Mouse (Mus musculus) liver, embryonic 11.5 days (tissue): ENCODE measurements at regions not wholly inside any gene's neighbourhood (a gene's known extent, or its start where the extent isn't known, plus 50 kb on each side); places are given as distances from the start of the nearest gene placed in this dataset.

Experiments
- ATAC-seq: fragments of 200-750 bp; cut with Nextera tagmentation; replicated peaks from 2 replicates; pipeline ENCODE4 v1.8.0; 2017; ENCODE audit warnings: moderate number of reproducible peaks, mild to moderate bottlenecking, moderate TSS enrichment, moderate library complexity; ENCODE audit not compliant: low FRiP score
- DNase-seq: peaks from one replicate; pipeline ENCODE4 v3.0.0-alpha.2; 2017; ENCODE audit warnings: low spot score
- H3K27ac ChIP-seq: fragments of 300-500 bp; sonication (generic); 2 replicates; pipeline ENCODE4 v1.5.1; 2014; ENCODE audit warnings: mild to moderate bottlenecking, low read depth, low read length, control low read depth
- H3K27me3 ChIP-seq: fragments of 300-500 bp; sonication (generic); replicated peaks from 2 replicates; pipeline ENCODE4 v1.6.1; 2014; ENCODE audit warnings: low read length, mixed read lengths; ENCODE audit not compliant: control insufficient read depth, insufficient read depth
- H3K36me3 ChIP-seq: fragments of 300-500 bp; sonication (generic); 2 replicates; pipeline ENCODE4 v1.6.1; 2014; ENCODE audit warnings: mild to moderate bottlenecking, low read length, moderate library complexity, mixed read lengths; ENCODE audit not compliant: control insufficient read depth, insufficient read depth
- H3K4me1 ChIP-seq: fragments of 300-500 bp; sonication (generic); replicated peaks from 2 replicates; pipeline ENCODE4 v1.6.1; 2014; ENCODE audit warnings: low read length, mixed read lengths; ENCODE audit not compliant: control insufficient read depth, insufficient read depth
- H3K4me2 ChIP-seq: fragments of 300-500 bp; sonication (generic); 2 replicates; pipeline ENCODE4 v1.6.1; 2014; ENCODE audit warnings: mild to moderate bottlenecking, control low read depth, moderate library complexity
- H3K4me3 ChIP-seq: fragments of 300-500 bp; sonication (generic); 2 replicates; pipeline ENCODE4 v1.5.1; 2014; ENCODE audit warnings: low read depth, low read length, control low read depth
- H3K9ac ChIP-seq: fragments of 300-500 bp; sonication (generic); 2 replicates; pipeline ENCODE4 v1.6.1; 2014; ENCODE audit warnings: low read depth, low read length, control low read depth
- H3K9me3 ChIP-seq: fragments of 300-500 bp; sonication (generic); 2 replicates; pipeline ENCODE4 v1.6.1; 2016; ENCODE audit warnings: low read length, inconsistent platforms, mixed read lengths; ENCODE audit not compliant: control insufficient read depth
- WGBS: fragments of 180-500 bp; shearing (Covaris S2); extraction: QIAGEN DNeasy Blood & Tissue Kit; methylation state at CpG from one replicate; pipeline ENCODE4 v1.1.7; 2014; 5-methylcytosine and 5-hydroxymethylcytosine counted together

- Histone ChIP-seq H3K27me3 (no peaks in the 10 kb centered on the region), H3K4me3 (no peak overlapping the region), H3K9me3 (no peaks in the 10 kb centered on the region), H3K36me3 (no peaks in the 10 kb centered on the region), H3K27ac (no peak overlapping the region), H3K4me2 (no peak overlapping the region), H3K9ac (no peak overlapping the region), H3K4me1 (no peaks in the 10 kb centered on the region)
- DNase-seq: no peak
- WGBS: 74% methylated on average over 2 of the region's 2 CpGs
- ATAC-seq: no peak
Measured at GRCm38 (mm10) chr16:12768161-12768895, 341.2 kb upstream of the Ercc4 start.

DNA sequence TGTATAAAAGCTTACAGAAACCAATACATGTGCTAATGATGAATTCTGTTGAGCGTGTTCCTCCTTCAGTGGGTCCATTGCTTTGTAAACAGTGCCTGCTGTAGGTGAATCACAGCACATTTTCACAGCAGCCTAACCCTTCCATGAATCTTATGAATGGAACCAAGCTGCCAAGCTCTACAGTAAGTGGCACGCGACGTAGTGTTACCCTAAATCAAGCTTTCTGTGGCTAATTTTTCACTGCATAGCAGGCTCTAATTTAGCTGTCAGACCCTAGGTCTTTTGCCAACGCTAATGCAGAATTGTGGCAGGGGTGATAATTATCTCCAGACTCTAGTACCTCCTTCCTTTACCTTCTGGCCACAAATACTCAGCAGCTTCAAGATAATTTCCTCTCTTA, 339.0 kb upstream of the Ercc4 start:
- H3K4me1 ChIP-seq: no peaks in the 10 kb centered on the region
- DNase-seq (no peak), ATAC-seq (no peak)
- H3K4me3 ChIP-seq: no peak overlapping the region
- H3K9ac ChIP-seq: no peak overlapping the region
- no peak overlapping the region for H3K4me2 ChIP-seq
- no peak overlapping the region for H3K27ac ChIP-seq
- no peaks in the 10 kb centered on the region for H3K36me3 ChIP-seq
- H3K27me3 ChIP-seq: no peaks in the 10 kb centered on the region
- WGBS: 85% methylated on average over 5 of the region's 5 CpGs
- no peaks in the 10 kb centered on the region for H3K9me3 ChIP-seq

- 79% methylated on average over 5 of the region's 5 CpGs for WGBS
- DNase-seq: no peak
- H3K9ac ChIP-seq: no peak overlapping the region
- ATAC-seq: no peak
- no peak overlapping the region for H3K4me2 ChIP-seq
- no peaks in the 10 kb centered on the region for H3K27me3 ChIP-seq
- no peaks in the 10 kb centered on the region for H3K4me1 ChIP-seq
- H3K4me3 ChIP-seq: no peak overlapping the region
- H3K9me3 ChIP-seq: no peaks in the 10 kb centered on the region
- H3K27ac ChIP-seq: no peak overlapping the region
- no peaks in the 10 kb centered on the region for H3K36me3 ChIP-seq
Measured at GRCm38 (mm10) chr16:12772535-12772934, 336.9 kb upstream of the Ercc4 start.

- H3K9me3 ChIP-seq: no peaks in the 10 kb centered on the region
- H3K27ac ChIP-seq: no peak overlapping the region
- H3K4me2 ChIP-seq: no peak overlapping the region
- no peak for DNase-seq
- H3K36me3 ChIP-seq: no peaks in the 10 kb centered on the region
- H3K27me3 ChIP-seq: no peaks in the 10 kb centered on the region
- no peak for ATAC-seq
- no peak overlapping the region for H3K4me3 ChIP-seq
- 59% methylated on average over 2 of the region's 2 CpGs for WGBS
- H3K9ac ChIP-seq: no peak overlapping the region
- no peaks in the 10 kb centered on the region for H3K4me1 ChIP-seq
Measured at GRCm38 (mm10) chr16:12775876-12776275, 333.6 kb upstream of the Ercc4 start.

- H3K27ac ChIP-seq: no peak overlapping the region
- DNase-seq (no peak), ATAC-seq (no peak)
- no peak overlapping the region for H3K4me2 ChIP-seq
- H3K9me3 ChIP-seq: no peaks in the 10 kb centered on the region
- H3K36me3 ChIP-seq: no peaks in the 10 kb centered on the region
- no peaks in the 10 kb centered on the region for H3K4me1 ChIP-seq
- no peaks in the 10 kb centered on the region for H3K27me3 ChIP-seq
- H3K9ac ChIP-seq: no peak overlapping the region
- no peak overlapping the region for H3K4me3 ChIP-seq
- WGBS: 84% methylated on average over 3 of the region's 3 CpGs
Measured at GRCm38 (mm10) chr16:12779079-12779478, 330.4 kb upstream of the Ercc4 start.

DNA sequence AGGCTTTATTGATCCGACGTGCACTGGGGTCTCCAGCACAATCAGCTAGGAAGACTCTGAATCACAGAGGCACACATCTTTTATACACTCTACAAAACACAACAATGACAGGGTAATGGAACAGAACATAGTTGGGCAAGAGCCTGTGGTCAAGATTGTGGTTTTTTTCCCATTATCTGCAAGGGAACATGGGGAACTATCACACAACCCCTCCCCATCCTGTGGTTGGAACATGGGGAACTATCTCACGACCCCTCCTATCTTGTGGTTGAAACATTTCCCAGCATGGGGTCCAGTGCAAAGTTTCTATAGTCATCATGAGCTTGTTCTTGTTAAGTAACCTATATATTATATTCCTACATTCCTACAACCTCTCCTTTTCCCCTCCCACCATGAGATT, 328.8 kb upstream of the Ercc4 start:
- no peaks in the 10 kb centered on the region for H3K4me1 ChIP-seq
- 66% methylated on average over 3 of the region's 3 CpGs for WGBS

DNA sequence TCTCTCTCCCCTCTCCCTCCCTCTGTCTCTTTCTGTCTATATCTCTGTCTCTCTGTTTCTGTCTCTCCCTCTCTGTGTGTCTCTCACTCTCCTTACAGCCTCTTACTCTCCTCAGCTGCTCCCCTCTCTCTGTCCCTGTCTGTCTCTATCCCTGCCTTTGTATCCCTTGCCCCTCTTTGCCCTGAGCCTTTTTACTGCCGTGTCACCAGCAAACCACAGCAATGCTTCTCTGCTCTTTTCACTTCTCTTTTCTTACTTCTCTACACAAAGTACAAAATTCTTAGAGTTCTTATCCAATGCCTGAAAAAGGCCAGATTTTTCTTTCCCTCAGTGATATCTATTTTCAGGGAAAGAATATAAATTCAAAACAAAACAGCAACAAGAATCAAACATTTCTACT, 323.7 kb upstream of the Ercc4 start:
- no peaks in the 10 kb centered on the region for H3K9me3 ChIP-seq
- no peak for DNase-seq
- no peaks in the 10 kb centered on the region for H3K4me1 ChIP-seq
- H3K27me3 ChIP-seq: no peaks in the 10 kb centered on the region
- H3K27ac ChIP-seq: no peak overlapping the region
- 37% methylated on average over 1 of the region's 1 CpGs for WGBS
- H3K9ac ChIP-seq: no peak overlapping the region
- no peak overlapping the region for H3K4me2 ChIP-seq
- H3K36me3 ChIP-seq: no peaks in the 10 kb centered on the region
- no peak for ATAC-seq
- no peak overlapping the region for H3K4me3 ChIP-seq

More for the DNA sequence above, 328.8 kb upstream of the Ercc4 start:
- Histone ChIP-seq H3K27ac (no peak overlapping the region), H3K9ac (no peak overlapping the region), H3K36me3 (no peaks in the 10 kb centered on the region), H3K4me2 (no peak overlapping the region), H3K4me3 (no peak overlapping the region), H3K9me3 (no peaks in the 10 kb centered on the region), H3K27me3 (no peaks in the 10 kb centered on the region)
- ATAC-seq (no peak), DNase-seq (no peak)

DNA sequence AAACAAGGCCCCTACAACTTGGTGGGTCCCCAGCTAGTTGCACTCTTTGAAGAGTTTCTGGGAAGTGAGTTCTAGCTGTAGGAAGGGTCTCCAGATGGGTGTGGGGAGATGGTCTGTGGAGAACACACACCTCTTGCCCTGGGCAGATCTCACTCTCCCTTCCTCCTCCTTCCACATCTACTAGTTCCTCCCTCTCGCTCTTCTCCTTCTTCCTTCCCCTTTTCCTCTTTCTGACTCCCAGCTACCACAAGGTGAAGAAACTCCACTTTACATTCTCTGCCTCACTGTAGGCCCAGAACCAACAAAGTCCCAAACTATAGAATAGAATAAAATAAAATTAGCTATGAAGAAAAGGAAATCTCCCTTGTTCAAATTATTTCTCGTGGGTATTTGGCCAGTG, 311.0 kb upstream of the Ercc4 start:
- H3K36me3 ChIP-seq: no peaks in the 10 kb centered on the region
- no peak overlapping the region for H3K9ac ChIP-seq
- ATAC-seq (no peak), DNase-seq (no peak)
- WGBS: 72% methylated on average over 2 of the region's 2 CpGs
- H3K4me3 ChIP-seq: no peak overlapping the region
- no peak overlapping the region for H3K4me2 ChIP-seq
- no peaks in the 10 kb centered on the region for H3K9me3 ChIP-seq
- H3K27ac ChIP-seq: no peak overlapping the region
- H3K27me3 ChIP-seq: no peaks in the 10 kb centered on the region
- no peaks in the 10 kb centered on the region for H3K4me1 ChIP-seq

DNA sequence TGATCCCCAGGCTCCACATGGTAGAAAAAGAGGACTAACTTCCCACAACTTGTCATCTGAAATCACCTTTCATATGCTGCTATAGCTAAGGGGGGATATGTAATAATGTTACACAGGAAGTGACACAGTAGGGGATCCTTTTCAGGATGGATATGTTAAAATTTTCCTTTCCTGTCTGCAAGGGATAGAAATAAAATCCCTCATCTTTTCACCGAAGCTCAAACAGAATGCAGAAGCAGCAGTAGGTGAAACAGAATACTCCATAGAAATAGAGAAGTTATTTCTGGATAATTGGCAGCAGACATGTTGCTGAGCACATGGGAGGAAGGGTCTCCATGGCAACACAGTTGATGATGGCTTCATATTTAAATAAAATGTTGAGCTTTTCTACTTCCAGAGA, 309.3 kb upstream of the Ercc4 start:
- Histone ChIP-seq H3K4me1 (no peaks in the 10 kb centered on the region), H3K27ac (no peak overlapping the region), H3K4me2 (no peak overlapping the region), H3K9ac (no peak overlapping the region), H3K27me3 (no peaks in the 10 kb centered on the region), H3K4me3 (no peak overlapping the region), H3K36me3 (no peaks in the 10 kb centered on the region), H3K9me3 (no peaks in the 10 kb centered on the region)
- WGBS: 73% methylated on average over 1 of the region's 1 CpGs
- no peak for ATAC-seq
- no peak for DNase-seq
